Mouse (Mus musculus) c-Kit-positive CD71-negative TER-119-negative erythroid progenitor cells, embryonic 14.5 days (primary cell): ENCODE results near the gene Gm21973.

ENCODE experiments used
- DNase-seq: peaks from one replicate; pipeline ENCODE4 v3.0.0-alpha.2; 2013; ENCODE audit warnings: low read depth

Gm21973 gene

GRCm38 (mm10) chr15:10325080-10325479, at the start of gene Gm21973:
Gm21973 (plus strand) TSS chr15:10325380.
- DNase-seq, result no peak

GRCm38 (mm10) chr15:10276386-10276785, 48.8 kb upstream of the Gm21973 start:
- DNase-seq, result no peak

GRCm38 (mm10) chr15:10277461-10277860, 47.7 kb upstream of the Gm21973 start:
- DNase-seq, result no peak

GRCm38 (mm10) chr15:10281546-10281945, 43.6 kb upstream of the Gm21973 start:
- DNase-seq, result no peak

GRCm38 (mm10) chr15:10283661-10284060, 41.5 kb upstream of the Gm21973 start:
- DNase-seq, result no peak

GRCm38 (mm10) chr15:10296570-10296969, 28.6 kb upstream of the Gm21973 start:
- DNase-seq, result no peak

GRCm38 (mm10) chr15:10298058-10298457, 27.1 kb upstream of the Gm21973 start:
- no peak for DNase-seq

- DNase-seq, result no peak
These were observed 25.7 kb upstream of the Gm21973 start for GRCm38 (mm10) chr15:10299467-10299866.

GRCm38 (mm10) chr15:10306461-10306860, 18.7 kb upstream of the Gm21973 start:
- no peak for DNase-seq

- no peak for DNase-seq
These were observed 13.4 kb upstream of the Gm21973 start for GRCm38 (mm10) chr15:10311826-10312225.

- DNase-seq, result peak; percentile 32
These were observed 11.4 kb upstream of the Gm21973 start for GRCm38 (mm10) chr15:10313522-10314455.

GRCm38 (mm10) chr15:10330626-10331025, 5.4 kb downstream of the Gm21973 start:
- no peak for DNase-seq

GRCm38 (mm10) chr15:10332566-10332965, 7.4 kb downstream of the Gm21973 start:
- no peak for DNase-seq

- DNase-seq, result no peak
These were observed 13.4 kb downstream of the Gm21973 start for GRCm38 (mm10) chr15:10338606-10339005.

- DNase-seq, result no peak
These were observed 21.9 kb downstream of the Gm21973 start for GRCm38 (mm10) chr15:10347044-10347443.

- no peak for DNase-seq
These were observed 33.1 kb downstream of the Gm21973 start, which contains the start of gene Agxt2 for GRCm38 (mm10) chr15:10358039-10358948. Agxt2 (plus strand) TSS chr15:10358532.

GRCm38 (mm10) chr15:10366331-10366730, 41.2 kb downstream of the Gm21973 start:
- no peak for DNase-seq

GRCm38 (mm10) chr15:10375404-10375803, 50.2 kb downstream of the Gm21973 start:
- no peak for DNase-seq

GRCm38 (mm10) chr15:10378338-10378959, 53.3 kb downstream of the Gm21973 start:
- DNase-seq, result no peak

GRCm38 (mm10) chr15:10379757-10380458, 54.7 kb downstream of the Gm21973 start:
- DNase-seq, result no peak

- DNase-seq, result no peak
These were observed 62.1 kb downstream of the Gm21973 start for GRCm38 (mm10) chr15:10387263-10387662.
